Mouse (Mus musculus) monocyte, adult 5-6 weeks (primary cell): Measurements from ENCODE around the gene Upp1. TPM values are rescaled to one million over a fixed set of nuclear protein-coding genes. Genes with fewer than 3 reads are reported as not detected.
"Not testable (repeated sequence)": the region's sequence is repeated elsewhere in the genome, so short reads cannot be mapped to it uniquely, and the experiment has no call there.

Experiments used
- ATAC-seq: fragments of 153-309, 156-312 bp; replicated peaks from 2 replicates; pipeline ENCODE4 v1.8.0; 2017; ENCODE audit warnings: mild to moderate bottlenecking; ENCODE audit not compliant: low TSS enrichment, insufficient number of reproducible peaks, severe bottlenecking, poor library complexity, low FRiP score
- total RNA-seq: library from RNA; stranded (forward); fragments of 200-1000, 200-491, 200-594 nt; gene quantifications from 3 replicates; pipeline ENCODE4 v1.2.3, GENCODE M21; 2017

Gene Upp1
- total RNA-seq, 1 experiment from 2014 or later = 4.1 TPM

- ATAC-seq = no peak
These were observed 28.8 kb downstream of the Upp1 start for GRCm38 (mm10) chr11:9146683-9147082.

- no peak for ATAC-seq
These were observed 30.3 kb downstream of the Upp1 start for GRCm38 (mm10) chr11:9148206-9148605.

- not testable (repeated sequence) for ATAC-seq
These were observed 32.5 kb downstream of the Upp1 start for GRCm38 (mm10) chr11:9150403-9150802.

GRCm38 (mm10) chr11:9159953-9160352 lies 42.0 kb downstream of the Upp1 start:
- ATAC-seq = no peak

- ATAC-seq = no peak
These were observed 49.4 kb downstream of the Upp1 start for GRCm38 (mm10) chr11:9167331-9167730.

GRCm38 (mm10) chr11:9181477-9181876 lies 63.6 kb downstream of the Upp1 start:
- no peak for ATAC-seq

Other genes with a start within 250 kb of the Upp1 start
- not detected in 3 replicates for gene Pkd1l1, start 144.8 kb upstream of the Upp1 start, total RNA-seq
- 3.9 to 10.8 TPM (median 9.6 TPM) in 3 replicates for gene Hus1, start 106.9 kb upstream of the Upp1 start, total RNA-seq
- 0.29 to 0.64 TPM in 2 of 3 replicates, not detected in the other for gene Gm11992, start 69.5 kb upstream of the Upp1 start, total RNA-seq
- gene Sun3, start 69.1 kb upstream of the Upp1 start, total RNA-seq = not detected in 3 replicates
- gene Abca13, start 73.8 kb downstream of the Upp1 start, total RNA-seq = 0.10 to 0.29 TPM (median 0.11 TPM) in 3 replicates